ENCODE assay signal across 15 mouse cellular contexts in the genomic region with DNA sequence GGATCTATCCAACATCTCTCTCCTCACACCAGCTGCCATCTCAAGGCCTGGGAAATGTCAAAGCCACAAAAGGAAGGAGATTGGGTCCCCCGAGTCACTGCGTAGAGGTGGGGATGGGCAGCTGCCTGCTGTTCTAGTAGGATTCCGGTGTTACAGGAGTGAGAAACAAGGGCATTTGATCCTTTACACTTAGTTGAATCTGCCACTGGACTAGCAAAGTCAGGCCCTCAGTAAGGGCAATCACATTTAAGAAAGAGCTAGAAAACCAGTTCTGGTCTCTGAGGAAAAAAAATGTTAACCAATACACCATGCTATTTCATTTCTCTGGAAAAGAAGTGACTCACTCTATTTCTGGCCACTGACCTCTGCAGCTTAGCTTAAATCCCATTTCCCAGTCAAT. TPM values are rescaled to one million over a fixed set of nuclear protein-coding genes. Genes with fewer than 3 reads are reported as not detected.
DNase-seq lines count a peak whose midpoint lies in the region.
"Had no signal": no experiment of that assay in that cellular context is flagged by ENCODE, and none has a peak within 500 bp of the region (broad histone marks: within the 10 kb centered on the region; RNA-seq: fewer than 3 reads in every experiment).

No protein-coding gene starts in this region.

- DNase-seq in adrenal gland, postnatal 36 days: peak; percentile 15
- DNase-seq in adrenal gland, adult 8-10 months: no peak
- DNase-seq in heart, adult 11 months: peak; percentile 59
- DNase-seq in heart, adult 9 months (ENCODE audit: low spot score in 2 of 2): no peak
- peak; percentile 18 for DNase-seq in adipocyte (ENCODE audit: low spot score)
- no peak for DNase-seq in embryo, embryonic 10 days (ENCODE audit: low spot score)
- DNase-seq: adrenal gland, postnatal 10 days; cerebellum, adult 11-12 months; cerebellum, adult 8-10 months; cerebellum, postnatal 25 days; embryo, embryonic 11 days; gastrocnemius, postnatal 14 days; heart, adult 18-20 months; kidney, adult 2 months had no signal

RNA-seq across cellular contexts. Expression of a gene that starts 59.6 kb away (rescaled TPM):
- total RNA-seq in adrenal gland, postnatal 36 days (2021): under 1 TPM; 0.43 to 0.66 TPM
- total RNA-seq in adrenal gland, adult 8-10 months (2022): 1 to 10 TPM in 1 of 4 experiments, under 1 TPM in 2, not detected in 1; 0.55 to 1.0 (median 0.67) TPM
- total RNA-seq: MEL had no signal

Comparison
In these comparisons a context has a peak if more than half of its experiments do, and no peak if none do; other contexts are left out.
1. DNase-seq: peak in adrenal gland, postnatal 36 days (2 of 2), heart, adult 11 months (single experiment) and adipocyte (single experiment); none in adrenal gland, adult 8-10 months (single experiment), heart, adult 9 months (0 of 2) and embryo, embryonic 10 days (single experiment).